Mouse (Mus musculus): ENCODE results near the gene Tceal5.

GRCm38 (mm10) chrX:136196873-136197272 lies 6.8 kb downstream of the Tceal5 start:
- TF ChIP-seq GATA1 (IDR thresholded peaks at IDR 0.05; ENCODE audit: borderline replicate concordance, low read length) (no peak), FLI1 (IDR thresholded peaks at IDR 0.05; ENCODE audit: low read length) (no peak)

Measured in megakaryocyte, embryonic 14.5 days (primary cell).